Mouse (Mus musculus) embryonic stem cell, embryonic (primary cell): ENCODE data around the gene Oprm1.

Experiments used
- CTCF ChIA-PET, 4 experiments: fragments of 300-600 bp in 2 of 4; fragments of 350-600 bp in 2 of 4; sonication (Branson Sonifier 250); formaldehyde crosslinking; loops; one replicate each; lab custom pipeline; 2022; ENCODE audit warnings: inconsistent platforms in 2 of 4; lab: Charles Lee
- POLR2A ChIA-PET, 4 experiments: fragments of 300-600 bp in 2 of 4; fragments of 350-600 bp in 2 of 4; sonication (Branson Sonifier 250); formaldehyde crosslinking; loops; one replicate each; lab custom pipeline; 2022; ENCODE audit warnings: antibody characterized with exemption in 4 of 4, inconsistent platforms in 1 of 4; lab: Charles Lee

Gene Oprm1

GRCm38 (mm10) chr10:6885460-6885859, 127.2 kb downstream of the Oprm1 start:
- POLR2A ChIA-PET, result interaction anchor here in 1 of 4 experiments (0.6 kb wide), 1 partner anchor 850 kb away, joined by 3 read pairs; no protein-coding TSS in a partner anchor
- CTCF ChIA-PET, result interaction anchor here in 3 of 4 experiments (0.6 to 1.3 kb wide), 5 partner anchors 17 to 240 kb away, joined by 3 to 4 read pairs (median 3); no protein-coding TSS in a partner anchor

- ChIA-PET CTCF (no interaction called here), POLR2A (no interaction called here)
Measured at GRCm38 (mm10) chr10:6889640-6890245, 131.4 kb downstream of the Oprm1 start.

GRCm38 (mm10) chr10:6890348-6891009, 132.2 kb downstream of the Oprm1 start:
- ChIA-PET POLR2A (no interaction called here), CTCF (no interaction called here)

GRCm38 (mm10) chr10:6895796-6896195, 137.5 kb downstream of the Oprm1 start:
- POLR2A ChIA-PET, result no interaction called here
- CTCF ChIA-PET, result no interaction called here

- CTCF ChIA-PET, result no interaction called here
- POLR2A ChIA-PET, result no interaction called here
Measured at GRCm38 (mm10) chr10:6896659-6897303, 138.5 kb downstream of the Oprm1 start.

GRCm38 (mm10) chr10:6900126-6900525, 141.8 kb downstream of the Oprm1 start:
- ChIA-PET CTCF (no interaction called here), POLR2A (no interaction called here)

- POLR2A ChIA-PET, result no interaction called here
Measured at GRCm38 (mm10) chr10:6901819-6902393, 143.6 kb downstream of the Oprm1 start.

GRCm38 (mm10) chr10:6909763-6910162, 151.5 kb downstream of the Oprm1 start:
- ChIA-PET POLR2A (no interaction called here), CTCF (no interaction called here)

More at GRCm38 (mm10) chr10:6901819-6902393, 143.6 kb downstream of the Oprm1 start:
- CTCF ChIA-PET, result interaction anchor here in 1 of 4 experiments (1.4 kb wide), 1 partner anchor 16 kb away, joined by 4 read pairs; no protein-coding TSS in a partner anchor

GRCm38 (mm10) chr10:6915991-6916390, 157.7 kb downstream of the Oprm1 start:
- POLR2A ChIA-PET, result interaction anchor here in 2 of 4 experiments (0.6 to 0.7 kb wide), 3 partner anchors 8 to 1153 kb away, joined by 3 to 4 read pairs (median 3); no protein-coding TSS in a partner anchor
- CTCF ChIA-PET, result no interaction called here

- ChIA-PET POLR2A (interaction anchor here in 1 of 4 experiments (0.5 kb wide), 1 partner anchor 318 kb away, joined by 4 read pairs; no protein-coding TSS in a partner anchor), CTCF (no interaction called here)
Measured at GRCm38 (mm10) chr10:6916545-6917257, 158.4 kb downstream of the Oprm1 start.

GRCm38 (mm10) chr10:6926724-6927123, 168.4 kb downstream of the Oprm1 start:
- ChIA-PET POLR2A (no interaction called here), CTCF (no interaction called here)

GRCm38 (mm10) chr10:6927600-6928223, 169.4 kb downstream of the Oprm1 start:
- ChIA-PET CTCF (interaction anchor here in 1 of 4 experiments (0.7 kb wide), 1 partner anchor 141 kb away, joined by 5 read pairs; no protein-coding TSS in a partner anchor), POLR2A (no interaction called here)

- ChIA-PET POLR2A (no interaction called here), CTCF (no interaction called here)
Measured at GRCm38 (mm10) chr10:6928905-6929304, 170.6 kb downstream of the Oprm1 start.

- ChIA-PET POLR2A (no interaction called here), CTCF (no interaction called here)
Measured at GRCm38 (mm10) chr10:6930398-6930797, 172.1 kb downstream of the Oprm1 start.

GRCm38 (mm10) chr10:6930889-6931288, 172.6 kb downstream of the Oprm1 start:
- POLR2A ChIA-PET, result no interaction called here
- CTCF ChIA-PET, result no interaction called here

GRCm38 (mm10) chr10:6934776-6935175, 176.5 kb downstream of the Oprm1 start:
- POLR2A ChIA-PET, result no interaction called here
- CTCF ChIA-PET, result no interaction called here

GRCm38 (mm10) chr10:6936671-6937425, 178.5 kb downstream of the Oprm1 start:
- ChIA-PET POLR2A (no interaction called here), CTCF (no interaction called here)

- ChIA-PET CTCF (interaction anchor here in 1 of 4 experiments (0.8 kb wide), 1 partner anchor 119 kb away, joined by 5 read pairs; no protein-coding TSS in a partner anchor), POLR2A (interaction anchor here in 1 of 4 experiments (1.6 kb wide), 1 partner anchor 14 kb away, joined by 3 read pairs; no protein-coding TSS in a partner anchor)
Measured at GRCm38 (mm10) chr10:6953115-6953514, 194.8 kb downstream of the Oprm1 start.
